Mouse (Mus musculus) forebrain, embryonic 12.5 days (tissue): ENCODE data around the gene Btbd1. TPM values are rescaled to one million over a fixed set of nuclear protein-coding genes. Genes with fewer than 3 reads are reported as not detected.
A peak's percentile ranks its signal among the peaks of the same experiment; 100 is the strongest.

ENCODE experiments used
- ATAC-seq: fragments of 200-750 bp; cut with Nextera tagmentation; 2 replicates; pipeline ENCODE4 v1.8.0; 2017; ENCODE audit warnings: moderate TSS enrichment; ENCODE audit not compliant: low FRiP score
- H3K27ac ChIP-seq: fragments of 300-500 bp; sonication (generic); 2 replicates; pipeline ENCODE4 v1.5.1; 2016; ENCODE audit warnings: mild to moderate bottlenecking
- H3K27me3 ChIP-seq: fragments of 300-500 bp; sonication (generic); 2 replicates; pipeline ENCODE4 v1.6.1; 2016; ENCODE audit warnings: mild to moderate bottlenecking
- H3K36me3 ChIP-seq: fragments of 300-500 bp; sonication (generic); replicated peaks from 2 replicates; pipeline ENCODE4 v1.6.1; 2016; ENCODE audit warnings: mild to moderate bottlenecking
- H3K4me1 ChIP-seq: fragments of 300-500 bp; sonication (generic); 2 replicates; pipeline ENCODE4 v1.6.1; 2016
- H3K4me2 ChIP-seq: fragments of 300-500 bp; sonication (generic); 2 replicates; pipeline ENCODE4 v1.6.1; 2016; ENCODE audit warnings: mild to moderate bottlenecking, moderate library complexity
- H3K4me3 ChIP-seq: fragments of 300-500 bp; sonication (generic); replicated peaks from 2 replicates; pipeline ENCODE4 v1.5.1; 2016; ENCODE audit warnings: mild to moderate bottlenecking
- H3K9ac ChIP-seq: fragments of 300-500 bp; sonication (generic); 2 replicates; pipeline ENCODE4 v1.6.1; 2016; ENCODE audit warnings: mild to moderate bottlenecking
- H3K9me3 ChIP-seq: fragments of 300-500 bp; sonication (generic); 2 replicates; pipeline ENCODE4 v1.6.1; 2016
- WGBS: fragments of 180-500 bp; shearing (Covaris S2); methylation state at CpG from one replicate; pipeline ENCODE4 v1.1.7; 2016; 5-methylcytosine and 5-hydroxymethylcytosine counted together
- polyA plus RNA-seq: library from polyadenylated mRNA; unstranded; fragments of >200 nt; fragmentation: Nextera tagmentation; extraction: Ambion mirVana; gene quantifications from 2 replicates; pipeline ENCODE4 v1.2.1, GENCODE M21; 2016

Gene Btbd1
- polyA plus RNA-seq, 1 experiment from 2014 or later = 101 TPM

DNA sequence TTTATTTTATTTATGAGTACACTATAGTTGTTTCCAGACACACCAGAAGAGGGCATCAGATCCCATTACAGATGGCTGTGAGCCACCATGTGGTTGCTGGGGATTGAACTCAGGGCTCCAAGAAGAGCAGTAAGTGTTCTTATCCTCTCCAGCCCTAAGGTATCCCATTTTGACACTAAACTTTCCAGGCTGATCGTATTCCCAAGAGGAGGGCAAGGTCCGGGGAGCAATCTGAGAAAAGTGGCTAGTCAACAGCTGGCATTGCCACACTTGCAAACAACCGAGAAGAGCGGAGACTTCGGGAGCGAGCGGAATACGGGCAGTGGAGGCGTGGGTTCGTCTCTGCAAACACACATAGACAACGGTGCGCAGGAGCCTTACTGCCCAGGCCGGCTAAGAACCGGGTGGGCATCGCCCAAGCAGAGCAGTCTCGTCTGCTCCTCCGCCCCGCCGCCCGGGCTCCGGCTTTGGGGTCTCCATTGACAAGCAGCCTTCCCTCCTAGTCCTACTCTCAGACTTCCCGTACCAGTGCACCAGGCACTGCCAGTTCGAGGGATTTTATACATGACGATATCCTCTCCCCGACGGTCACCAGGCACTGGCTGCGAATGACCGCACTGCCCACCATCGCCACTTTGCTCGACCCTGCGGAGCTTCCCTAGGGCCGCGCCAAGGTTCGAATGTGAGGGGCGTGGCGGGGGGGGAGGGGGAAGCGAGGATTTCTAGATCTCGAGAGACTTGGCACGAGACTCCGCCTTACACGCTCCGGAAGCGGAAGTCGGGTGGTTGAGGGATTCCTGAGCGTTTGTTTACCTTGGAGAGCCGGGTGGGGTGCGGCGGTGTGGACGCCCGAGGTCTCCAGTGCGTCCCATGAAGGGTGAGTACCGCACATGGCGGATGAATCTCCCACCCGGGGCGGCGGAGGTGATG, 66.8 kb downstream of the Btbd1 start, which contains the start of gene Ramac:
Ramac (plus strand) TSS at position 746 of the 930 bp plus-strand sequence.
- peak within 1 kb of the TSS; percentile 79 for H3K9ac ChIP-seq
- WGBS = under 1% methylated on average over 56 of the region's 56 CpGs

DNA sequence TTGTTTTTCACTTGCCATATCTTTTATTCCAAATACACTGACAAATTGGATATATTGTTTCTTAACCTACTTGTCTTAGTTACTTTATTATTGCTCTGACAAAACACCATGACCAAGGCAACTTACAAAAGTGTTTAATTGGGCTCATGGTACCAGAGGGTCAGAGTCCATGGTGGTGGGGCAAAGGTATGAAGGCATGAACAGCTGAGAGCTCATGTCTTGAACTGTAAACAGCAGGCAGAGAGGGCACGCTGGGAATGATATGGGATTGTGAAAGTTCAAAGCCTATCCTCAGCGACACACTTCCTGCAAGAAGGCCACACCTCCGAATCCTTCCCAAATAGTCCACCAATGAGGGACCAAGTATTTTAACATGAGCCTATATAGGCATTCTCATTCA, 81.3 kb downstream of the Btbd1 start:
- Histone ChIP-seq H3K4me2 (no peak overlapping the region), H3K27ac (no peak overlapping the region), H3K4me3 (no peak overlapping the region), H3K27me3 (no peaks in the 10 kb centered on the region), H3K9ac (no peak overlapping the region), H3K4me1 (no peaks in the 10 kb centered on the region), H3K9me3 (peaks cover 3% of the 10 kb centered on the region; the same call in 1 of the 2 replicates), H3K36me3 (no peaks in the 10 kb centered on the region)
- no peak for ATAC-seq
- WGBS = 82% methylated on average over 3 of the region's 3 CpGs

More for the DNA sequence above, 66.8 kb downstream of the Btbd1 start, which contains the start of gene Ramac:
- peak; percentile 96 for ATAC-seq
- Histone ChIP-seq H3K27me3 (no peaks in the 10 kb centered on the region), H3K27ac (peak within 1 kb of the TSS; percentile 87), H3K9me3 (no peaks in the 10 kb centered on the region), H3K4me2 (peak within 1 kb of the TSS; percentile 93), H3K36me3 (no peaks in the 10 kb centered on the region), H3K4me1 (peaks cover 14% of the 10 kb centered on the region; the same call in 1 of the 2 replicates), H3K4me3 (peak within 1 kb of the TSS; percentile 86)

DNA sequence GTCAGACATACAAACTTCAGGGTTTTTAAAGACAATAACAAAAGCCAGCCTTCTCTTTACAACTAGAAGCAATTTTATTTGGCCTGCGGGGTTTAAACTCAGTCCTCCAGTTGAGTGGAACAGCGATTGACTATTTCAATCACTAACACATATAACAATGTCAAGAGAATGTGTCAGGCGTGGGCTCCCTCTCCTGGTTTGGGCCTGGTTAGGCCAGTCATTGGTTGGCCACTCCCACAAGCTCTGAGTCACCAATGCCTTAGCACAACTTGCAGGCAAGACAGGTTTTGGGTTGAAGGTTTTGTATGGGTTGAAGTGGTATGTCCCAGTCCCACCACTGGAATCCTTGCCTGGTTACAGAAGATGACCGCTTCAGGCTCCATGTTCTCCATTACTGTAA, 85.1 kb downstream of the Btbd1 start:
- Histone ChIP-seq H3K4me2 (no peak overlapping the region), H3K4me1 (no peaks in the 10 kb centered on the region), H3K9me3 (peaks cover 3% of the 10 kb centered on the region; the same call in 1 of the 2 replicates), H3K9ac (no peak overlapping the region), H3K36me3 (no peaks in the 10 kb centered on the region), H3K27me3 (no peaks in the 10 kb centered on the region), H3K27ac (no peak overlapping the region), H3K4me3 (no peak overlapping the region)
- WGBS = 78% methylated on average over 4 of the region's 4 CpGs
- no peak for ATAC-seq

Other genes starting within 250 kb of the Btbd1 start
- 33.3 and 34.1 TPM in 2 replicates for gene Homer2, start 121.9 kb downstream of the Btbd1 start, polyA plus RNA-seq
- 134 and 138 TPM in 2 replicates for gene Ramac, start 66.5 kb downstream of the Btbd1 start, polyA plus RNA-seq
- 42.2 and 43.3 TPM in 2 replicates for gene 3110040N11Rik, start 40.0 kb downstream of the Btbd1 start, polyA plus RNA-seq
- not detected in 2 replicates for gene Gm10160, start 26.4 kb upstream of the Btbd1 start, polyA plus RNA-seq
- gene Tm6sf1, start 29.6 kb upstream of the Btbd1 start, polyA plus RNA-seq = 8.5 and 9.6 TPM in 2 replicates
- gene Hdgfl3, start 105.0 kb upstream of the Btbd1 start, polyA plus RNA-seq = 55.8 and 56.5 TPM in 2 replicates
- gene Bnc1, start 162.9 kb upstream of the Btbd1 start, polyA plus RNA-seq = 0.33 and 0.40 TPM in 2 replicates